Mouse (Mus musculus) embryonic facial prominence, embryonic 10.5 days (tissue): ENCODE measurements around the gene Elof1. TPM values are rescaled to one million over a fixed set of nuclear protein-coding genes. Genes with fewer than 3 reads are reported as not detected.
"Not testable (repeated sequence)": the region's sequence is repeated elsewhere in the genome, so short reads cannot be mapped to it uniquely, and the experiment has no call there.

Source experiments
- DNase-seq: peaks from one replicate; pipeline ENCODE4 v3.0.0-alpha.2; 2017; ENCODE audit warnings: low spot score
- H3K27ac ChIP-seq: fragments of 300-500 bp; sonication (generic); replicated peaks from 2 replicates; pipeline ENCODE4 v1.5.1; 2016; ENCODE audit warnings: mild to moderate bottlenecking
- H3K27me3 ChIP-seq: fragments of 300-500 bp; sonication (generic); replicated peaks from 2 replicates; pipeline ENCODE4 v1.6.1; 2016; ENCODE audit warnings: low read depth, mild to moderate bottlenecking; ENCODE audit not compliant: poor library complexity, severe bottlenecking
- H3K36me3 ChIP-seq: fragments of 300-500 bp; sonication (generic); replicated peaks from 2 replicates; pipeline ENCODE4 v1.6.1; 2016; ENCODE audit warnings: mild to moderate bottlenecking, moderate library complexity
- H3K4me1 ChIP-seq: fragments of 300-500 bp; sonication (generic); 2 replicates; pipeline ENCODE4 v1.6.1; 2016
- H3K4me3 ChIP-seq: fragments of 300-500 bp; sonication (generic); 2 replicates; pipeline ENCODE4 v1.5.1; 2016; ENCODE audit warnings: mild to moderate bottlenecking, moderate library complexity
- H3K9me3 ChIP-seq: fragments of 300-500 bp; sonication (generic); 2 replicates; pipeline ENCODE4 v1.6.1; 2016; ENCODE audit warnings: mild to moderate bottlenecking
- WGBS: fragments of 180-500 bp; shearing (Covaris S2); methylation state at CpG from one replicate; pipeline ENCODE4 v1.1.7; 2016; 5-methylcytosine and 5-hydroxymethylcytosine counted together
- polyA plus RNA-seq: library from polyadenylated mRNA; unstranded; fragments of >200 nt; fragmentation: Nextera tagmentation; extraction: Ambion mirVana; gene quantifications from 2 replicates; pipeline ENCODE4 v1.2.1, GENCODE M21; 2016

Gene Elof1
- polyA plus RNA-seq, 1 experiment from 2014 or later: 241 TPM

- DNase-seq: no peak
- H3K4me3 ChIP-seq: no peak overlapping the region
- H3K27ac ChIP-seq: no peak overlapping the region
- no peaks in the 10 kb centered on the region for H3K27me3 ChIP-seq
- peaks cover 9% of the 10 kb centered on the region; the same call in 1 of the 2 replicates for H3K9me3 ChIP-seq
- WGBS: 88% methylated on average over 2 of the region's 2 CpGs
- H3K36me3 ChIP-seq: no peaks in the 10 kb centered on the region
- H3K4me1 ChIP-seq: peaks cover 4% of the 10 kb centered on the region; the same call in 1 of the 2 replicates
Measured at GRCm38 (mm10) chr9:22150946-22151345, 34.0 kb upstream of the Elof1 start.

GRCm38 (mm10) chr9:22150249-22150693 lies 33.3 kb upstream of the Elof1 start:
- not testable (repeated sequence) for H3K27ac ChIP-seq, H3K4me1 ChIP-seq, H3K27me3 ChIP-seq, H3K9me3 ChIP-seq, DNase-seq, H3K36me3 ChIP-seq, H3K4me3 ChIP-seq
- 85% methylated on average over 7 of the region's 7 CpGs for WGBS

- DNase-seq: no peak
- no peak overlapping the region for H3K4me3 ChIP-seq
- H3K27me3 ChIP-seq: no peaks in the 10 kb centered on the region
- H3K27ac ChIP-seq: no peak overlapping the region
- 80% methylated on average over 20 of the region's 20 CpGs for WGBS
- H3K36me3 ChIP-seq: no peaks in the 10 kb centered on the region
- H3K9me3 ChIP-seq: peaks cover 9% of the 10 kb centered on the region; the same call in 1 of the 2 replicates
- H3K4me1 ChIP-seq: no peaks in the 10 kb centered on the region
Measured at GRCm38 (mm10) chr9:22149426-22150248, 32.7 kb upstream of the Elof1 start.

- H3K9me3 ChIP-seq: peaks cover 12% of the 10 kb centered on the region
- no peak for DNase-seq
- H3K36me3 ChIP-seq: no peaks in the 10 kb centered on the region
- no peak overlapping the region for H3K27ac ChIP-seq
- H3K4me1 ChIP-seq: no peaks in the 10 kb centered on the region
- no peak overlapping the region for H3K4me3 ChIP-seq
- WGBS: 87% methylated on average over 8 of the region's 8 CpGs
- H3K27me3 ChIP-seq: no peaks in the 10 kb centered on the region
Measured at GRCm38 (mm10) chr9:22144304-22144965, 27.5 kb upstream of the Elof1 start.

- H3K4me3 ChIP-seq: no peak overlapping the region
- H3K36me3 ChIP-seq: no peaks in the 10 kb centered on the region
- H3K9me3 ChIP-seq: peaks cover 12% of the 10 kb centered on the region
- no peaks in the 10 kb centered on the region for H3K4me1 ChIP-seq
- 58% methylated on average over 17 of the region's 17 CpGs for WGBS
- H3K27ac ChIP-seq: no peak overlapping the region
- H3K27me3 ChIP-seq: no peaks in the 10 kb centered on the region
- peak; percentile 87 for DNase-seq
Measured at GRCm38 (mm10) chr9:22143108-22144037, 26.4 kb upstream of the Elof1 start.

- Histone ChIP-seq H3K9me3 (peaks cover 3% of the 10 kb centered on the region; the same call in 1 of the 2 replicates), H3K27me3 (peaks cover 28% of the 10 kb centered on the region), H3K4me3 (no peak overlapping the region), H3K4me1 (peaks cover 13% of the 10 kb centered on the region; the same call in 1 of the 2 replicates), H3K27ac (no peak overlapping the region), H3K36me3 (no peaks in the 10 kb centered on the region)
- 95% methylated on average over 5 of the region's 5 CpGs for WGBS
- DNase-seq: no peak
Measured at GRCm38 (mm10) chr9:22139746-22140145, 22.8 kb upstream of the Elof1 start.

- WGBS: 31% methylated on average over 2 of the region's 2 CpGs
- H3K27ac ChIP-seq: no peak overlapping the region
- H3K36me3 ChIP-seq: no peaks in the 10 kb centered on the region
- peaks cover 3% of the 10 kb centered on the region; the same call in 1 of the 2 replicates for H3K9me3 ChIP-seq
- peak; percentile 53 for DNase-seq
- peaks cover 29% of the 10 kb centered on the region for H3K27me3 ChIP-seq
- peaks cover 13% of the 10 kb centered on the region; the same call in 1 of the 2 replicates for H3K4me1 ChIP-seq
- H3K4me3 ChIP-seq: no peak overlapping the region
Measured at GRCm38 (mm10) chr9:22138480-22138879, 21.5 kb upstream of the Elof1 start.

- H3K36me3 ChIP-seq: no peaks in the 10 kb centered on the region
- H3K4me3 ChIP-seq: peak overlapping the region; percentile 24
- H3K9me3 ChIP-seq: peaks cover 3% of the 10 kb centered on the region; the same call in 1 of the 2 replicates
- H3K27ac ChIP-seq: peak overlapping the region; percentile 59; the same call in 1 of the 2 replicates
- peaks cover 16% of the 10 kb centered on the region for H3K4me1 ChIP-seq
- WGBS: 10% methylated on average over 23 of the region's 23 CpGs
- peaks cover 44% of the 10 kb centered on the region for H3K27me3 ChIP-seq
- DNase-seq: no peak
Measured at GRCm38 (mm10) chr9:22136765-22137547, 20.0 kb upstream of the Elof1 start.

- no peak for DNase-seq
- WGBS: 72% methylated on average over 7 of the region's 7 CpGs
- Histone ChIP-seq H3K9me3 (peaks cover 3% of the 10 kb centered on the region; the same call in 1 of the 2 replicates), H3K36me3 (no peaks in the 10 kb centered on the region), H3K4me3 (peak within 1 kb of the TSS; percentile 6; the same call in 1 of the 2 replicates), H3K27me3 (peaks cover 55% of the 10 kb centered on the region), H3K27ac (peak within 1 kb of the TSS; percentile 59; the same call in 1 of the 2 replicates), H3K4me1 (peaks cover 27% of the 10 kb centered on the region)
Measured at GRCm38 (mm10) chr9:22135644-22136390, 18.8 kb upstream of the Elof1 start, which contains the start of gene Acp5. Acp5 (minus strand) TSS chr9:22135711.

GRCm38 (mm10) chr9:22134988-22135643 lies 18.1 kb upstream of the Elof1 start:
- H3K36me3 ChIP-seq: no peaks in the 10 kb centered on the region
- peak overlapping the region; percentile 6; the same call in 1 of the 2 replicates for H3K4me3 ChIP-seq
- WGBS: 81% methylated on average over 9 of the region's 9 CpGs
- H3K27me3 ChIP-seq: peaks cover 62% of the 10 kb centered on the region
- no peak overlapping the region for H3K27ac ChIP-seq
- DNase-seq: no peak
- H3K9me3 ChIP-seq: peaks cover 3% of the 10 kb centered on the region; the same call in 1 of the 2 replicates
- H3K4me1 ChIP-seq: peaks cover 27% of the 10 kb centered on the region
